9 mouse cellular contexts compared by ENCODE assay signal in genomic region chr2:83714783-83715182, GRCm38 (mm10). TPM values are rescaled to one million over a fixed set of nuclear protein-coding genes. Genes with fewer than 3 reads are reported as not detected.
A peak's percentile ranks its signal among the peaks of the same experiment; 100 is the strongest.
DNase-seq lines count a peak whose midpoint lies in the region; ATAC-seq and TF ChIP-seq lines count a peak whose summit lies in the region.
"Had no signal": no experiment of that assay in that cellular context is flagged by ENCODE, and none has a peak within 500 bp of the region (broad histone marks: within the 10 kb centered on the region; RNA-seq: fewer than 3 reads in every experiment).

No protein-coding gene starts in this region.

- no peak overlapping the region for H3K4me2 ChIP-seq in liver, embryonic 11.5 days
- H3K4me2 ChIP-seq in liver, postnatal 0 days (ENCODE audit: low read depth, low read length) = no peak overlapping the region
- H3K4me2 ChIP-seq: liver, embryonic 13.5 days had no signal

- H3K9ac ChIP-seq in liver, embryonic 11.5 days (ENCODE audit: low read depth, low read length) = no peak overlapping the region
- H3K9ac ChIP-seq in liver, postnatal 0 days (replicated peaks) = no peak overlapping the region
- H3K9ac ChIP-seq: liver, embryonic 13.5 days had no signal

- no peaks in the 10 kb centered on the region for H3K27me3 ChIP-seq in liver, embryonic 11.5 days (replicated peaks; ENCODE audit: control insufficient read depth, insufficient read depth, low read length)
- no peaks in the 10 kb centered on the region for H3K27me3 ChIP-seq in liver, postnatal 0 days (ENCODE audit: insufficient read depth, low read length)
- H3K27me3 ChIP-seq: liver, embryonic 13.5 days had no signal

- peak; percentile 46 for DNase-seq in liver
- DNase-seq in liver, embryonic 11.5 days (ENCODE audit: low spot score) = no peak
- peak; percentile 27 for DNase-seq in cerebellum, postnatal 36 days
- peak; percentile 90 for DNase-seq in heart, adult 8-10 months (ENCODE audit: low spot score)
- peak; percentile 89 for DNase-seq in kidney, adult 9 months
- peak; percentile 26 for DNase-seq in liver, postnatal 0 days
- DNase-seq in right cerebral cortex, adult 2 months (ENCODE audit: low spot score in 2 of 2) = peak; percentile 51 to 57
- no peak for DNase-seq in spleen, postnatal 14 days (ENCODE audit: low spot score in 2 of 2)
- DNase-seq: liver, embryonic 13.5 days had no signal

- H3K27ac ChIP-seq in liver, embryonic 11.5 days (ENCODE audit: low read depth, low read length) = no peak overlapping the region
- no peak overlapping the region for H3K27ac ChIP-seq in liver, postnatal 0 days (ENCODE audit: low read depth)
- H3K27ac ChIP-seq: liver, embryonic 13.5 days had no signal

- H3K36me3 ChIP-seq in liver, embryonic 11.5 days (ENCODE audit: control insufficient read depth, insufficient read depth, low read length) = no peaks in the 10 kb centered on the region
- H3K36me3 ChIP-seq in liver, postnatal 0 days (replicated peaks; ENCODE audit: insufficient read depth, low read length) = no peaks in the 10 kb centered on the region
- H3K36me3 ChIP-seq: liver, embryonic 13.5 days had no signal

- no peak; the same call in 1 of the 2 replicates for ATAC-seq in liver, embryonic 11.5 days (replicated peaks; ENCODE audit: low FRiP score)
- no peak for ATAC-seq in liver, postnatal 0 days

- no peaks in the 10 kb centered on the region for H3K9me3 ChIP-seq in liver, embryonic 11.5 days (ENCODE audit: control insufficient read depth, low read length)
- no peaks in the 10 kb centered on the region for H3K9me3 ChIP-seq in liver, postnatal 0 days (ENCODE audit: low read length)
- H3K9me3 ChIP-seq: liver, embryonic 13.5 days had no signal

- 26% methylated on average over 6 of the region's 6 CpGs for WGBS in liver, embryonic 11.5 days
- 31% methylated on average over 6 of the region's 6 CpGs for WGBS in liver, postnatal 0 days (ENCODE audit: insufficient replicate concordance)

- peak; percentile 30; the same call in 1 of the 2 replicates for TF ChIP-seq EP300 in liver, postnatal 0 days (IDR thresholded peaks at IDR 0.05; ENCODE audit: low read depth)

- peaks cover 3% of the 10 kb centered on the region; the same call in 1 of the 2 replicates for H3K4me1 ChIP-seq in liver, embryonic 11.5 days (replicated peaks; ENCODE audit: control insufficient read depth, insufficient read depth, low read length)
- H3K4me1 ChIP-seq in liver, postnatal 0 days (ENCODE audit: insufficient read depth) = 0 out of 2 replicates have a peak, but pooled peaks cover 3% of the 10 kb centered on the region

- H3K4me3 ChIP-seq in liver, embryonic 11.5 days (ENCODE audit: low read depth, low read length) = no peak overlapping the region
- no peak overlapping the region for H3K4me3 ChIP-seq in liver, postnatal 0 days (ENCODE audit: low read depth, low read length)
- H3K4me3 ChIP-seq: liver, embryonic 13.5 days had no signal

- TF ChIP-seq CTCF in liver, postnatal 0 days (IDR thresholded peaks at IDR 0.05; ENCODE audit: low read depth) = no peak

RNA-seq across cellular contexts. Expression of gene Itgav, which starts 9.4 kb away (rescaled TPM):
- polyA plus RNA-seq in liver, embryonic 11.5 days (2014; fragmentation: Nextera tagmentation; extraction: Ambion mirVana) = 34.3 and 38.3 TPM in 2 replicates
- total RNA-seq in heart, adult 8-10 months (2022) = 10 to 100 TPM; 33.9 to 39.6 (median 36.0) TPM
- polyA plus RNA-seq in liver, postnatal 0 days (2015; fragmentation: Nextera tagmentation; extraction: Ambion mirVana) = 25.1 and 26.5 TPM in 2 replicates

Comparison
In these comparisons a context has a peak if more than half of its experiments do, and no peak if none do; other contexts are left out.
1. DNase-seq: peak in liver (single experiment), cerebellum, postnatal 36 days (2 of 2), heart, adult 8-10 months (single experiment), kidney, adult 9 months (single experiment), liver, postnatal 0 days (single experiment) and right cerebral cortex, adult 2 months (2 of 2); none in liver, embryonic 11.5 days (single experiment) and spleen, postnatal 14 days (0 of 2).